24 mouse cellular contexts compared by ENCODE assay signal in genomic region chrX:130173126-130173525, GRCm38 (mm10).
"Had no signal": no experiment of that assay in that cellular context is flagged by ENCODE, and none has a peak within 500 bp of the region (broad histone marks: within the 10 kb centered on the region; RNA-seq: fewer than 3 reads in every experiment).

No protein-coding gene starts in this region.

- H3K27me3 ChIP-seq: embryonic facial prominence, embryonic 12.5 days; embryonic facial prominence, embryonic 13.5 days; embryonic facial prominence, embryonic 15.5 days; forebrain, embryonic 12.5 days; forebrain, embryonic 13.5 days; forebrain, embryonic 15.5 days had no signal

- H3K4me1 ChIP-seq: embryonic facial prominence, embryonic 10.5 days; embryonic facial prominence, embryonic 12.5 days; embryonic facial prominence, embryonic 13.5 days; embryonic facial prominence, embryonic 15.5 days; forebrain, embryonic 10.5 days; forebrain, embryonic 12.5 days; forebrain, embryonic 13.5 days; forebrain, embryonic 15.5 days; heart, embryonic 10.5 days had no signal

- H3K27ac ChIP-seq: embryonic facial prominence, embryonic 10.5 days; embryonic facial prominence, embryonic 12.5 days; embryonic facial prominence, embryonic 13.5 days; embryonic facial prominence, embryonic 15.5 days; forebrain, embryonic 10.5 days; forebrain, embryonic 12.5 days; forebrain, embryonic 13.5 days; forebrain, embryonic 15.5 days; gastrocnemius, adult 2 months; heart, adult 2 months; heart, embryonic 10.5 days had no signal

- DNase-seq: cerebellum, postnatal 10 days; cerebellum, postnatal 14 days; cerebellum, postnatal 25 days; cerebellum, postnatal 36 days; embryo, embryonic 11 days; forebrain, postnatal 0 days; gastrocnemius, adult 2 months; gastrocnemius, postnatal 10 days; gastrocnemius, postnatal 14 days; gastrocnemius, postnatal 25 days; gastrocnemius, postnatal 36 days; heart, adult 11 months; heart, adult 18-20 months; heart, adult 2 months had no signal

- H3K9me3 ChIP-seq: embryonic facial prominence, embryonic 10.5 days; embryonic facial prominence, embryonic 12.5 days; embryonic facial prominence, embryonic 13.5 days; embryonic facial prominence, embryonic 15.5 days; forebrain, embryonic 10.5 days; forebrain, embryonic 12.5 days; forebrain, embryonic 13.5 days; forebrain, embryonic 15.5 days; heart, embryonic 10.5 days had no signal

- H3K9ac ChIP-seq: embryonic facial prominence, embryonic 12.5 days; embryonic facial prominence, embryonic 13.5 days; embryonic facial prominence, embryonic 15.5 days; forebrain, embryonic 12.5 days; forebrain, embryonic 13.5 days; forebrain, embryonic 15.5 days; forebrain, postnatal 0 days had no signal

- H3K4me3 ChIP-seq: embryonic facial prominence, embryonic 10.5 days; embryonic facial prominence, embryonic 12.5 days; embryonic facial prominence, embryonic 13.5 days; embryonic facial prominence, embryonic 15.5 days; erythroblast, embryonic 14.5 days; forebrain, embryonic 10.5 days; forebrain, embryonic 12.5 days; forebrain, embryonic 13.5 days; forebrain, embryonic 15.5 days; gastrocnemius, adult 2 months; heart, adult 2 months; heart, embryonic 10.5 days had no signal

- H3K36me3 ChIP-seq: embryonic facial prominence, embryonic 10.5 days; embryonic facial prominence, embryonic 12.5 days; embryonic facial prominence, embryonic 13.5 days; embryonic facial prominence, embryonic 15.5 days; forebrain, embryonic 10.5 days; forebrain, embryonic 12.5 days; forebrain, embryonic 15.5 days; heart, embryonic 10.5 days had no signal
